Mouse (Mus musculus): ENCODE measurements around the gene Prkrip1.

- TF ChIP-seq CTCF (IDR thresholded peaks at IDR 0.05; ENCODE audit: insufficient read depth, low read depth, low read length) (no peak), POLR2A (IDR thresholded peaks at IDR 0.05; ENCODE audit: insufficient read depth, low read depth, low read length) (no peak)
These were observed 33.5 kb downstream of the Prkrip1 start for GRCm38 (mm10) chr5:136165246-136165645.

All from olfactory bulb, adult 2 months (tissue).